Mouse (Mus musculus): ENCODE data around the gene Capn12.

Capn12 gene

GRCm38 (mm10) chr7:28881199-28881598, at the start of gene Capn12:
TSS of gene Capn12 (plus strand) at chr7:28881422.
- DNase-seq (ENCODE audit: low read depth, low spot score) = no peak

DNA sequence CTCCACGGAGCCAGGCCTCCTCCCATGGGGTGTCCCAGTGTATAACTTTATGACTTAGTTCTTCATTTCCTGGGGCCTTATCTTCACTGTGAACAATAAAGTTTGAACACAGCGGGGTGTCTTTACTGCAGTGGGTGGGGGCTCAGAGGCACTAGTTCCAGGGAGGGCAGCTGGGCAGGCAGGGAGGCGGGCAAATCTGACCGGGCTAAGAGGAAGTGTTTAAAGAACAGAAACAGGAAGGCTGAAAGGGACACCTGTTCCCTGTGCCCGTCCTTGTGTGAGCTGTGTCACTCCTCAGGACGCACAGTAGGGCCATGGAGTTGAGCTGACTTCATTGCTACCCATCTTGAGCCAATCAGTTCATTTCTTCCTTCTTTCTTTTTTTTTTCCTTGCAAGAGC, 49.1 kb upstream of the Capn12 start:
- no peak for DNase-seq (ENCODE audit: low read depth, low spot score)

- DNase-seq (ENCODE audit: low read depth, low spot score) = no peak
Measured at GRCm38 (mm10) chr7:28833723-28834347, 47.4 kb upstream of the Capn12 start, which contains the start of gene Lgals4. TSS of gene Lgals4 (plus strand) at chr7:28833854.

DNA sequence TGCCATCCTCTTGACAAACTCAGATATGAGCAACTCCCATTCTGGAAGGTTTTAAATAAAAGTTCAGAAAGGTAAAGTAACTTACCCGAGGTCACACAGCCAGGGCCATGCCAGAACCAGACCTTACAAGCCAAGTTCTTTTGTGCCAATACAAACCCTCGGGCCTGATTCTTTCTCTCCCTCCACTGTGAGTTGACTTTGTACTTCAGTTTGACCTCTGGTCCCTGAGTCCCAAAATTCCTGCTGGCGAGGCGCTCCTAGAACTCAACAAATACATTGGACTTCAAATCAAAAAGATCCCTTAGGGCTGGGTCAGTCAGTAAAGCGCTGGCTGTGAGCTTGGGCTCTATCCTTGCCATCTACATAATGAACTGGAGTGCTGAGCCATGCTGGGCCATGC, 44.3 kb upstream of the Capn12 start:
- DNase-seq (ENCODE audit: low read depth, low spot score) = no peak

GRCm38 (mm10) chr7:28838331-28838730, 42.9 kb upstream of the Capn12 start:
- no peak for DNase-seq (ENCODE audit: low read depth, low spot score)

GRCm38 (mm10) chr7:28847273-28847672, 33.9 kb upstream of the Capn12 start:
- no peak for DNase-seq (ENCODE audit: low read depth, low spot score)

DNA sequence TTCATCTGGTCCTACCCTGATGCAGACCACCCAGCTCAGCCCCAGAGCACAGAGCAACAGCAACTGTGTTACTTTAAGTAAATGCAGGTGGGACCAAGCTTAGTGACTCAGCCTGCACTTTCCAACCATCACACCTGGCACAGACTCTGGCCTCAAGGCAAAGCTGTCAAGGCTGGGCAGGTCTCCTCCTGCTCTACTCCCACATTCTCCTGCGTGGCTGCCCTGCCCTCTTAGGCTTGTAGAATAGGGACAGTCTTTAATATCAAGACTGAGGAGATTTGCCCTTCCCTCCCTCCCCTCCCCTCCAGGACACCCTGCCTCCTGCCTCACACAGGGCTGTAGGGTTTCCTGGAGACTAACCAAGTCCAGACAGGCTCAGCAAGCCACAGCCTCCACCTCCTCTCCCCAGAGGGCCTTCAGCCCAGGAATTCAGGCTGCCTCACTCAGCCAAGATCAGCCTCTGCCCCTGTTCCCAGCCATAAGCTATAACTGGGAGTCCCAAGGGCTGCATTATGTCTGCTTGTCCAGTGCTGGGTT, 31.5 kb upstream of the Capn12 start:
- no peak for DNase-seq (ENCODE audit: low read depth, low spot score)

DNA sequence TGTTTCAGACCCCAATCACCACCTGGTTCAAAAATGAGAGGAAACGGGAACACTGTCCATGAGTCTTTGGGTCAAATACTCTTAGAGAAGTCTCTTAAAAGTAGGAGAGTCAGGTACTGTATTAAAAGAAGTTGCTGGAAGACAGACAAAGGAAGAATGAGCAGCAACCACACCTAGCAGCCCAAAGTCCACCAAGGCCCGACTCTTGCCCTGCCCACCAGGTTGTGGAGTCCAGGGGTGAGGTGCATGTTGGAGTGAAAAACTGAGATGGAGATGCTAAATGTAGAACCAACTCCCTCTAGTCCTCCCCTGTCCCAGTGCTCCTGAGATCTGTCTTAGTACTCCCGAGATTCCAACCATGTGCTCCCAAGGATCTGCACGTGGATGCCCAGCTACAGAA, 30.6 kb upstream of the Capn12 start:
- no peak for DNase-seq (ENCODE audit: low read depth, low spot score)

DNA sequence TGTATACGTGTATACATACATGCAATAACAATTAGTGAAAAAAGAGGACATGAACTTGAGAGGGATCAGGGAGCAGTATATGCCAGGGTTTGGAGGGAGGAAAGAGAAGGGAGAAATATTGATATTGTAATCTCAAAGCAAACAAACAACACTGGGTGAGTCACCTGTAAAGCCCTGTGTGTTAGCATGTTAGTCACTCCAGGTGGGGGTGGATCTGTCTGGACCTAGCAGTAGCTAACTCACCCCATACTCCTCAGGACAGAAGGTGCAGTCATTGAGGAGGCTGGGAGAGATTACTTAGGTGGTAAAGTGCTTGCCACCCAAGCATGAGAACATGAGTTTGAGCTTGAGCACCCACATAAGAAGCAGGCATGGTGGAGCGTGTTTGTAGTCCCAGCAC, 21.3 kb upstream of the Capn12 start:
- DNase-seq (ENCODE audit: low read depth, low spot score) = no peak

GRCm38 (mm10) chr7:28860898-28861297, 20.3 kb upstream of the Capn12 start:
- DNase-seq (ENCODE audit: low read depth, low spot score) = no peak

GRCm38 (mm10) chr7:28862817-28863499, 18.3 kb upstream of the Capn12 start:
- DNase-seq (ENCODE audit: low read depth, low spot score) = no peak

DNA sequence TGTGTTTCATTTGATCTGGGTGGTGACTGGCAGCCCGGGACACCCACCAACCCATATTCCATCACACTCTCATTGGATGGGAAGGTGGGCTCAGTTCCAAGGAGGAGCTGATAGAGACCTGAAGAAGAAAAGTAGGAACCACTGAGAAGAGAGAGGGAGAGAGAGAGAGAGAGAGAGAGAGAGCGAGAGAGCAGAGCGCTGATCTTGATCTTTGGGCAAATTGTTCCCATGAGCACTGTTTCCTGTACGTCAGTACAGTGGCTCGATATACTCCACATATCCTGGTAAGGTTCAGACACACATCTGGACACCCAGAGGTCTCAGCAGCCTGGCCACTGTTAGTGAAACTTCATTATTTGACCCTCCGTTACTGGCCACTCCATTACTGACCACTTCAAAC, 17.7 kb upstream of the Capn12 start, which contains the start of gene Lgals7:
Gene Lgals7 (plus strand): TSS at position 314 of the 400 bp plus-strand sequence.
- DNase-seq (ENCODE audit: low read depth, low spot score) = no peak

DNA sequence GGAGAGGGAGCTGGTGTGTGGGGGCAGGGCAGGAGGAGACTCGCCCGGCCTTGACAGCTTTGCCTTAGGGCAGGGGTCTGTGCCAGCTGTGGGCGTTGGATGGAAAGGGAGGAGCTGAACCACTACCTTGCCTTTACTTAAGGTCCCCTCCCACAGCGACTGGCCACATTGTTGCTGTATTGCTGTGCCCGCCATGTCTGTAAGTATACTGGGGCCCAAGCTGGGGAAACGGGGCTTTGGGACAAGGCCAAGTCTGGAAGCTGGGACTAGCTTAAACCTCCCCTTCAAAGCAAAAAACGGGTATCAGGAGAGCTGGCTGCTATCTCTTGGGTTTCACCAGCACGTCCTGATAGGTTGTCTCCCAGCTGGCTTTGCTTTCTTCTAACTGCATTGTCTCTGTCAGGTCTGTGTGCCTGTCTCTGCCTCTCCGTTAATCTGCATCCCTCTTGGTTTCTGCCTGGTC, 16.9 kb upstream of the Capn12 start:
- DNase-seq (ENCODE audit: low read depth, low spot score) = no peak

- peak; percentile 65 for DNase-seq (ENCODE audit: low read depth, low spot score)
Measured at GRCm38 (mm10) chr7:28865481-28866300, 15.5 kb upstream of the Capn12 start.

GRCm38 (mm10) chr7:28866769-28867507, 14.3 kb upstream of the Capn12 start:
- DNase-seq (ENCODE audit: low read depth, low spot score) = no peak

DNA sequence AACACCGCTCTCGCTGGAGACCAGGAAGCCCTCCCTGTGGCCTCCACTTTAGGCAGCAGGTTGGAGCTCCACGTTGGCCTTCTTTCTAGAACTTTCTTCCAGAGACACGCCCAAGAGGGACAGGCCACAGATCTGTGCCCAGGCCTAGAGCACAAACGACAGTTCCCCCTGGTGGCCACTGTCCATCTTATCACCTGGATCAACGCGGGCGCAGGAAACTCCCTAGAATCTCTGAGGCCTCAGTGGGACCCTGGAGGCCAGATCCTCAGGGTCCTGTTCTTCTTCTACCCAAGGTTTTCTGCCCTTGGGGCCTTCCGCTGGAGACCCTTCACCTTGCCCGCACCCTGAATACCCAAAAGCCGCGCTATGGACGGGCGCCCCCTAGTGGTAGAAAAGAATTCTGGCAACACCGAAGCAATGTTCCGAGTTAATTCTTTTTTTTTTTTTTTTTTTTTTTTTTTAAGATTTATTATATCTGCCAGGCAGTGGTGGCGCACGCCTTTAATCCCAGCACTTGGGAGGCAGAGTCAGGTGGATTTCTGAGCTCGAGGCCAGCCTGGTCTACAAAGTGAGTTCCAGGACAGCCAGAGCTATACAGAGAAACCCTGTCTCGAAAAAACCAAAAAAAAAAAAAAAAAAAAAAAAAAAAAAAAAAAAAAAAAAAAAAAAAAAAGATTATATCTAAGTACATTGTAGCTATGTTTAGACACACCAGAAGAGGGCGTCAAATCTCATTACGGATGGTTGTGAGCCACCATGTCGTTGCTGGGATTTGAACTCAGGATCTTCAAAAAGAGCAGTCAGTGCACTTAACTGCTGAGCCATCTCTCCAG, 13.5 kb upstream of the Capn12 start:
- peak; percentile 69 for DNase-seq (ENCODE audit: low read depth, low spot score)

DNA sequence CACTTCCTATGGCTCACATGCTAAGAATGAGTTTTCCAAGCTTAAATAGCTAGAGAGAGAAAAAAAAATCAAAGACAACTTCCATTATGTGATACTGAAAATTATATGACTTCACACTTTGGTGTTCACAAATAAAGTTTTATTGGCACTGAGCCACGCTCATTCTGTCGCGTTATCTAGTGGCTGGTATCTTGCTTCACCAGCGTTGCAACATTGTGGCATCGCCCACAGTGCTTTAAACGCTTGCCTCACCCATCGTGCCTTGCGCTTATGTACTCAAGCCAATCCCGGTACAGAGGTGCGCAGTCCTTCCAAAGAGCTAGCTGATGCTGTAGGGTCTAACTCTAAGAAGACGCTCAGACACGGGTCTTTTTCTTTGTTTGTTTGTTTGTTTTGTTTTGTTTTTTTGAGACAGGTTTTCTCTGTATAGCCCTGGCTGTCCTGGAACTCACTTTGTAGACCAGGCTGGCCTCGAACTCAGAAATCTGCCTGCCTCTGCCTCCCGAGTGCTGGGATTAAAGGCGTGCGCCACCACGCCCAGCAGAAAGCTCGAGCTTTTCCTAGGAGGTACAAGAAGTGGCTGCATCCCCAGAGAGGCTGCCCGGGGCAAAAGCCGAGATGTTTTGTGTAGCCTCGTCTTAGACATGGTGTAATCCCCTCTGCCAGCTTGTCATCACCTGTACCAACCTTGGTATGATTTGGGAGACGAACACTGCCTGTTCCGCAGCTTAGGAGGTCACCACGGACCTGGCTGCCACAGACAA, 10.1 kb upstream of the Capn12 start:
- DNase-seq (ENCODE audit: low read depth, low spot score) = no peak

- no peak for DNase-seq (ENCODE audit: low read depth, low spot score)
Measured at GRCm38 (mm10) chr7:28874565-28874964, 6.7 kb upstream of the Capn12 start.

- no peak for DNase-seq (ENCODE audit: low read depth, low spot score)
Measured at GRCm38 (mm10) chr7:28876099-28876498, 5.1 kb upstream of the Capn12 start.

DNA sequence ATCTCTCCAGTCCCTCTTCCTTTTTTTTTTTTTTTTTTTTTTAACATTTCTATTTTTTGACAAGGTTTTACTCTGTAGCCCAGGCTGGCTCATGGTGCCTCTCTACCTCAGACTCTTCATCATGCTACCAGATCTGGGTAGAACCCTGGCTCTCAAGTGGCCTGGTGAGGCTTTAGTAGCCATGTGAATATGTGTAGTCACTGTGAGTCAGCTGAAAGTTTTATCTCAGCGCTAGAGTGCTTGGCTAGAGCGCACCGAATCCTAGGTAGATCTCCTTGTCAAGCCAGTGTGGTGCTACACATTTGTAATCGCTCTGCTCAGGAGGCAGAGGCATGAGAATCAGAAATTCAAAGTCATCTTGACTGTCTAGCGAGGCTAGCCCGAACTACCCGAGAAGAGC, 4.1 kb upstream of the Capn12 start:
- no peak for DNase-seq (ENCODE audit: low read depth, low spot score)
